Mouse (Mus musculus) kidney, adult 2 months (tissue): ENCODE data around the gene Vars. TPM values are rescaled to one million over a fixed set of nuclear protein-coding genes. Genes with fewer than 3 reads are reported as not detected.

ENCODE experiments used
- DNase-seq: peaks from one replicate; pipeline ENCODE4 v3.0.0; 2021
- H3K27ac ChIP-seq: fragments of 200-500 bp; 2 replicates; pipeline ENCODE4 v1.5.1; 2012; ENCODE audit warnings: low read depth, low read length, control low read depth, inconsistent platforms; ENCODE audit not compliant: insufficient read depth
- H3K27me3 ChIP-seq: fragments of 200-500 bp; replicated peaks from 2 replicates; pipeline ENCODE4 v1.6.1; 2012; ENCODE audit warnings: mild to moderate bottlenecking, moderate library complexity, low read length, inconsistent platforms; ENCODE audit not compliant: control insufficient read depth, insufficient read depth
- H3K36me3 ChIP-seq: fragments of 200-500 bp; 2 replicates; pipeline ENCODE4 v1.6.1; 2012; ENCODE audit warnings: mild to moderate bottlenecking, moderate library complexity, low read length, inconsistent platforms; ENCODE audit not compliant: control insufficient read depth, insufficient read depth
- H3K4me1 ChIP-seq: fragments of 200-500 bp; 2 replicates; pipeline ENCODE4 v1.6.1; 2011; ENCODE audit warnings: low read length; ENCODE audit not compliant: control insufficient read depth, insufficient read depth
- H3K4me3 ChIP-seq: fragments of 200-500 bp; 2 replicates; pipeline ENCODE4 v1.5.1; 2011; ENCODE audit warnings: mild to moderate bottlenecking, low read depth, low read length, control low read depth; ENCODE audit not compliant: insufficient read depth
- CTCF ChIP-seq: fragments of 200-500 bp; conservative IDR thresholded peaks from 2 replicates; pipeline ENCODE4 v1.5.1; 2011; ENCODE audit warnings: low read depth, mild to moderate bottlenecking, control low read depth, low read length, moderate library complexity, mixed read lengths; ENCODE audit not compliant: insufficient read depth, insufficient read length
- POLR2A ChIP-seq: fragments of 200-500 bp; IDR thresholded peaks from one replicate; pipeline ENCODE4 v1.6.1; 2011; ENCODE audit warnings: low read depth, low read length, control low read depth
- WGBS: fragments of 180-500 bp; shearing (Covaris S2); methylation state at CpG from one replicate; pipeline ENCODE4 v1.1.7; 2018; 5-methylcytosine and 5-hydroxymethylcytosine counted together
- polyA plus RNA-seq: library from polyadenylated mRNA; depleted of rRNA; stranded (reverse); fragments of >200 nt; gene quantifications from 2 replicates; pipeline ENCODE4 v1.2.3, GENCODE M21; 2012

The Vars gene
- polyA plus RNA-seq, 1 experiment: 52.5 TPM

- no peak for TF ChIP-seq CTCF
- no peak for TF ChIP-seq POLR2A
- no peaks in the 10 kb centered on the region for H3K27me3 ChIP-seq
- H3K4me1 ChIP-seq: no peaks in the 10 kb centered on the region
- 59% methylated on average over 10 of the region's 10 CpGs for WGBS
- no peak for DNase-seq
- no peak overlapping the region for H3K27ac ChIP-seq
- no peak overlapping the region for H3K4me3 ChIP-seq
- no peaks in the 10 kb centered on the region for H3K36me3 ChIP-seq
Observed at GRCm38 (mm10) chr17:35024691-35025488, 24.1 kb downstream of the Vars start.

DNA sequence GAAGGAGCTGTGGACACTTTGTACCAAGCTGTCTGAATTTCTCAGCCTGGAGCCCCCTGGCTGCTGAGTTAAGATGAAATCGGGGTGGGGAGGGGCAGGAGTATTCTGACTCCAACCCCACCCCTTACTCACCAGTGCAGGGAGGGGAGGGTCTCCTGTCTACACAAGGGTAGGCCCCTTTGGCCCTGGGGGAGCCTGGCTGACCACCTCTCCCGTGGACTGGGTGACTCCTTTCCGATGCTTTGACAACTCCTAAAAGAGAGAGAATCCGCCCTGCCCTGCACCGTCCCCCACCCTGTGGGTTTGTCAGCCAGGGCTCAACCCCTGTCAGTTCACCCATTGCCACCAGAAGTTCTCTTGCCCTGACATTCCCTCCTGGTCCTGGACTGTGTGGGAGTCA, 25.4 kb downstream of the Vars start:
- Histone ChIP-seq H3K36me3 (no peaks in the 10 kb centered on the region), H3K4me1 (no peaks in the 10 kb centered on the region), H3K27ac (no peak overlapping the region), H3K27me3 (no peaks in the 10 kb centered on the region), H3K4me3 (no peak overlapping the region)
- DNase-seq: no peak
- TF ChIP-seq POLR2A (no peak), CTCF (no peak)
- 81% methylated on average over 5 of the region's 5 CpGs for WGBS

GRCm38 (mm10) chr17:35027277-35028068, 26.7 kb downstream of the Vars start, which contains the start of gene Sapcd1:
Gene Sapcd1, minus strand, starts transcription at chr17:35028016.
- no peak for DNase-seq
- TF ChIP-seq POLR2A (no peak), CTCF (no peak)
- H3K36me3 ChIP-seq: no peaks in the 10 kb centered on the region
- H3K27ac ChIP-seq: no peak within 1 kb of the TSS
- no peak within 1 kb of the TSS for H3K4me3 ChIP-seq
- 62% methylated on average over 13 of the region's 13 CpGs for WGBS
- no peaks in the 10 kb centered on the region for H3K4me1 ChIP-seq
- H3K27me3 ChIP-seq: no peaks in the 10 kb centered on the region

GRCm38 (mm10) chr17:35028315-35028714, 27.5 kb downstream of the Vars start:
- DNase-seq: no peak
- no peak for TF ChIP-seq CTCF
- 61% methylated on average over 2 of the region's 2 CpGs for WGBS
- no peaks in the 10 kb centered on the region for H3K36me3 ChIP-seq
- H3K4me3 ChIP-seq: no peak overlapping the region
- no peaks in the 10 kb centered on the region for H3K4me1 ChIP-seq
- no peak overlapping the region for H3K27ac ChIP-seq
- H3K27me3 ChIP-seq: no peaks in the 10 kb centered on the region

DNA sequence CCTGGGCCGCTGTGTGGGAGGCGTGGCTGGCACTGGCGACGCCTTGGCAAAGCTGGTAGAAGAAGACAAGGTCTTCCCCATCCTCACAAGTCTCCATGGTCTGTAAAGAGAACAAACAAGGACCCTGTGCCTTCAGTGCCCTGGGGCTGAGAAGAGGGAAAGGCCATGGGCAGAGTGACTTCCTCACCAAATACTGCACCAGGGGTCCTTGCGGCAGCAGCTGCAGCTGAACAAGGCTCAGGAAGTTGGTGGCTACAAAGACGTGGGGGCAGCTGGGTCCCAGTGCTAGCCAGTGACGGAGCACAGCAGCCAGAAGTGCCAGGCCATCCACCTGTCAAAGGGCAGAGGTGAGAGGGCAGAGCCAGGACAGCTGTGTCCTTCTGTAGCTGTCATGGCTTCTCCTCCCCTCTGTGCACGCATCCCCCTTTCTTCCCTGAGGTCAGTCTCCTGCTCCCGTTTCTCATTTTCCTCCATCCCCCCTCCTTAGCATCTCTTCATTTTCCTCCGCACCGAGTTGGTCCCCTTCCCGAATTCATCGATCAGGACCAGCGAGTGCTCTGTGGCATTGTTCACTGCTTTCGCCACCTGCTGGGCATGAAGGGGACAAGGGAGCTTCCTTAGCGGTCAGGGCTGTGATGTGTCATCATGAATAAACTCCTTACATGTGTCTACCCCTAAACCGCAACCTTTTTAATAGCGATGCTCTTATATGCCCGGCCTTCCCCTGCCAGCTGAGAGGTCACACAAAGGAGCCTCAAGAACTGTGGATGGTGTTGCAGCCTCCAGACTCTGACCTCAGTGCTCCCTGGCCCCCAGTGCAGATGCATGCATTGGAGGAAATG, 29.1 kb downstream of the Vars start:
- 39% methylated on average over 19 of the region's 19 CpGs for WGBS
- H3K4me3 ChIP-seq: no peak overlapping the region
- no peaks in the 10 kb centered on the region for H3K4me1 ChIP-seq
- H3K36me3 ChIP-seq: no peaks in the 10 kb centered on the region
- DNase-seq: peak; percentile 35
- TF ChIP-seq CTCF: peak; percentile 71
- TF ChIP-seq POLR2A: no peak
- H3K27ac ChIP-seq: no peak overlapping the region
- no peaks in the 10 kb centered on the region for H3K27me3 ChIP-seq

DNA sequence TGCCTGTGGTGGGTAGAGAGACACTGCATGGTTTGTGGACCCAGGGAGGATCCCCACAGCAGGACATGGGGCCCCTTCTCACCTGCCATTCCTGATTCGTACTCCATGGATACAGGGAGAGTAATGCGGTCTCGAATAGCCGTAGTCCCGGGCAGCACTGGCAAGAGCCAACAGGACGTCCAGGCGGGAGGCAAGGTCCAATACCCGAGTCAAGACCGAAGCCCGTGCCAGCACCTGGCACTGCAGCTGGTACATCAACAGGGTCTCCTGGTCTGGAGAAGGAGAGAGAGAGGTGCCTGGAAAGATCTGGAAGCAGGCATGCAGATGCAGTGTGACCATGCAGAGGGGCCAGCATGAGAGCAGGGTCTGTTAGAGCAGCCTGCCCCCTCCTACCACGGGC, 30.5 kb downstream of the Vars start:
- H3K4me1 ChIP-seq: no peaks in the 10 kb centered on the region
- H3K36me3 ChIP-seq: no peaks in the 10 kb centered on the region
- no peak overlapping the region for H3K4me3 ChIP-seq
- H3K27ac ChIP-seq: no peak overlapping the region
- no peak for DNase-seq
- 89% methylated on average over 11 of the region's 11 CpGs for WGBS
- H3K27me3 ChIP-seq: no peaks in the 10 kb centered on the region
- TF ChIP-seq CTCF (no peak), POLR2A (no peak)
